Mouse (Mus musculus) testis, adult 2 months (tissue): ENCODE results near the gene Tmc6. TPM values are rescaled to one million over a fixed set of nuclear protein-coding genes. Genes with fewer than 3 reads are reported as not detected.

Source experiments
- H3K27ac ChIP-seq: fragments of 200-500 bp; 2 replicates; pipeline ENCODE4 v1.5.1; 2012; ENCODE audit warnings: low read depth, low read length; ENCODE audit not compliant: control insufficient read depth, insufficient read depth
- H3K27me3 ChIP-seq: fragments of 200-500 bp; 2 replicates; pipeline ENCODE4 v1.6.1; 2012; ENCODE audit warnings: mild to moderate bottlenecking, low read length, moderate library complexity; ENCODE audit not compliant: control insufficient read depth, insufficient read depth
- H3K36me3 ChIP-seq: fragments of 200-500 bp; 2 replicates; pipeline ENCODE4 v1.6.1; 2012; ENCODE audit warnings: mild to moderate bottlenecking, low read length; ENCODE audit not compliant: control insufficient read depth, insufficient read depth
- H3K4me1 ChIP-seq: fragments of 200-500 bp; 2 replicates; pipeline ENCODE4 v1.6.1; 2012; ENCODE audit warnings: low read length; ENCODE audit not compliant: control insufficient read depth, insufficient read depth
- H3K4me3 ChIP-seq: fragments of 200-500 bp; 2 replicates; pipeline ENCODE4 v1.5.1; 2012; ENCODE audit warnings: low read depth, mild to moderate bottlenecking, low read length, moderate library complexity, mixed read lengths; ENCODE audit not compliant: control insufficient read depth
- CTCF ChIP-seq: fragments of 200-500 bp; IDR thresholded peaks from 2 replicates; pipeline ENCODE4 v1.5.1; 2012; ENCODE audit warnings: low read depth, mild to moderate bottlenecking, inconsistent platforms, low read length, moderate library complexity; ENCODE audit not compliant: control insufficient read depth, insufficient read depth, insufficient replicate concordance
- POLR2A ChIP-seq: fragments of 200-500 bp; IDR thresholded peaks from 2 replicates; pipeline ENCODE4 v1.6.1; 2012; ENCODE audit warnings: low read depth, mild to moderate bottlenecking, inconsistent platforms, low read length, moderate library complexity; ENCODE audit not compliant: control insufficient read depth
- polyA plus RNA-seq: library from polyadenylated mRNA; depleted of rRNA; stranded (reverse); fragments of >200 nt; gene quantifications from 2 replicates; pipeline ENCODE4 v1.2.3, GENCODE M21; 2012

Gene Tmc6
- polyA plus RNA-seq, 1 experiment, result 9.7 TPM

DNA sequence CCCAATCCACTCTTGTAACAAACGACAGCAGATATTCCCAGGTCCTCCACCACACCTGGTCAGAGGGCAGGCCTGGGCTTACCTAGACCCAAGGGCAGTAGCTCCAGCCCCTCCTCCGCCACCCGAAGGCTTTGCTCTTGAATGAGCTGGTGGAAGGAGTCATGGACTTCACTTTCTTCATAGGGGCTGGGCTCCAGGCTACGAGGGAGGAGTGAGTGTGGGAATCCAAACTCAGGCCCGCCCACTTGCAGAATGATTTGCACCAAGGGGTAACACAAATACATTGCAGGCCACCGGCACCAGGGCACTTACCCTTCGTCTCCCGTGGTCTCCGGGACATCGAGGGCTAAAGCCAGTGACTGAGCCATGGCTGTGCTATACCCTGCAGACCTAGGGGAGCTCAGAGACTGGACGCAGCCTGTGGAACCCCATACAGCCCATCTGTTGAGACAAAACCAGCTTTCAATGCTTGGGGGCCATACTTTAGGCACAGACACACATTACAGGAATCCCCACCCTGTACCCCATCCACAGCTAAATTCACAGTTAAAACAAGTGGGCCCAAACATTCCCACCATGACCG, 3.1 kb downstream of the Tmc6 start:
- TF ChIP-seq POLR2A, result no peak
- TF ChIP-seq CTCF, result no peak
- Histone ChIP-seq H3K36me3 (no peaks in the 10 kb centered on the region), H3K27ac (peak overlapping the region; percentile 88), H3K27me3 (no peaks in the 10 kb centered on the region), H3K4me3 (peak overlapping the region; percentile 76), H3K4me1 (peaks cover 29% of the 10 kb centered on the region)

DNA sequence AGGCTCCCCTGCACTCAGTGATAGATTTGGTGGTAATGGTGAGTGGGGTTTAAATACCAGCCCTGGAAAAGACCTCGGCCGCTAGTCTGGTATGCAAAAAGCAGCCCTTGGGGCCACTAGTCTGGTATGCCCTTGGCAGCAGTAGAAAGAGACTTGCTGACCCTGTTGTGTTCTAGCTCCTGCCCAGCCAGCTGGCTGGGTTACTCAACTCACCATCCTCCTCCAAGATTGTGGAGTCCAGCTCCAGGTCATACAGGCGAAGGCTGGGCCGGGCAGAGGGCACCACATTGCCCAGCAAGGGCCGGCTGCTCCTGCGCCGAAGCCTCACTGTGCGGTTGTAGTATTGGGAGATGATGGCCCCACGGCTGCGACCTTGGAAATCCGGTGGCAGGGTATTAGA, 4.0 kb downstream of the Tmc6 start:
- Histone ChIP-seq H3K27me3 (no peaks in the 10 kb centered on the region), H3K27ac (no peak overlapping the region), H3K4me3 (no peak overlapping the region), H3K36me3 (no peaks in the 10 kb centered on the region), H3K4me1 (peaks cover 33% of the 10 kb centered on the region)
- no peak for TF ChIP-seq POLR2A
- no peak for TF ChIP-seq CTCF

DNA sequence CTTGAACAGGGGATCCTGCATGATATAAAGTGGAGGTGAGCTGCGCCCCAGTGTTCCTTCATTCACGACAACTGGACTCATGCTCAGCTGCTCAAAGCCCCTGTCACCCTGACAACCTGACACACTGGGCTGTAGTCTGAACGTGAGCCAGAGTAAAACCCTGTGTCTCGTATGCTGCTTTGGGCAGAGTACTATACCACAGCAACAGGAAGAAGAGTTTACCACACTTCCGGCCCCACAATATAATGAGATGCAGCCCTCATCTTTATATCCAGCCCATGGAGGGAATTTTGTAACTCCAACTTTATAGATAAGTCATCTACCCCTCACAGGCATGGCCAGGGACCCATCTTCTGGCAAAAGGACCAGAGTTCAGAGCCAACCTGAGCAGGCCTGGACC, 4.9 kb downstream of the Tmc6 start:
- Histone ChIP-seq H3K36me3 (no peaks in the 10 kb centered on the region), H3K4me3 (no peak overlapping the region), H3K4me1 (peaks cover 36% of the 10 kb centered on the region), H3K27me3 (no peaks in the 10 kb centered on the region), H3K27ac (no peak overlapping the region)
- TF ChIP-seq POLR2A (no peak), CTCF (no peak)

DNA sequence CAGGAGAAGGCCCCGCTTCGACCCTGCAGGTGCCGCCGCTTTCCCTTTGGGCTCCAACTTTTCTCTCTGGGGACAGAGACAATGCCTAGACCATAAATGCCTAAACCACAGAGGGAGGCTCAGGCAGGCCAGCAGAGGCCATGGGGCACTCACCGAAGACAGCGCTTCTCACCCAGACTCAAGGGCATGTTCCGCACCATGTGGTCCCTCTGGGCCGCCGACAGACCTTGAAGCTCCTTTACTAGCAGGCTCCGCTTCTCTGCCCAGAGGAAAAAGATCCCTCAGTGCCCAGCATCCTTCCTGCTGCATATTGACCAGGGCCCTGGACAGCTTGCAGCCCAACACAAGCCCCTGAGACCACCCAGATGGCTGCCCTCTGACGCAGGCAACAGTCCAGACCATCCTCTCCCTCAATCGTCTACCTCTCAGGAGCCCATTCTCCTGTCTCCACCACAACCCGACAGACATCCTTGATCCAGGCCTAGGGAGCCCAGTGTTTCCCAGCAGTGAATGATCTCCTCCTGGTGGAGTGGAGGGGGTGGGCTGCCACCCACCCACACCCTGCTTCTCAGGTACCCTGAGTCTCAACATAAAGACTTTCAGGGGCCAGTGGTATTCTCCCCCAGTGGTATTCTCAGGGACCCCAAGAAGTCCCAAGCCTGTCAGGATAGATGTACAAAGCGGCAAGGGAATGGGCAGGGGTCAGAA, 5.8 kb downstream of the Tmc6 start:
- H3K27ac ChIP-seq, result no peak overlapping the region
- no peaks in the 10 kb centered on the region for H3K27me3 ChIP-seq
- no peak overlapping the region for H3K4me3 ChIP-seq
- peaks cover 33% of the 10 kb centered on the region for H3K4me1 ChIP-seq
- H3K36me3 ChIP-seq, result no peaks in the 10 kb centered on the region
- TF ChIP-seq POLR2A (no peak), CTCF (no peak)

DNA sequence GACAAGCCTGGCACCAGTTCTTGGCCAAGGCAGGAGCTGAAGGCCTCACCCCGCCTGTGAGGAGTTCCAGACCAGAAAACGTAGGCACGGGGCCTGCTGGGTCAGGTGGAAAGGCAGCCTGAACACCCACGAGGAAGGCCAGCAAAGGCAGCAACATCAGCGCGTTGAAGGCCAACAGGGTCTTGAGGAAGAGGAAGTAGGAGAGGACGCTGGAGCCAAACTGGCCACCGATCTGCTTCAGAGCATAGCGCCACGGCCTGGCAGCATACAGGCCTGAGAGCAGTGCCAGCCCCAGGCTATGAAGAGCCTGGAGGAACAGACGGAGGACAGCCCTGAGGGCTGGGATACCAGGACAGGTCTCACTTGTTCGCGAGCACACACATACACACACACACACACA, 6.5 kb downstream of the Tmc6 start:
- TF ChIP-seq POLR2A (no peak), CTCF (no peak)
- H3K27me3 ChIP-seq, result no peaks in the 10 kb centered on the region
- H3K27ac ChIP-seq, result no peak overlapping the region
- no peaks in the 10 kb centered on the region for H3K36me3 ChIP-seq
- H3K4me3 ChIP-seq, result no peak overlapping the region
- H3K4me1 ChIP-seq, result peaks cover 27% of the 10 kb centered on the region

DNA sequence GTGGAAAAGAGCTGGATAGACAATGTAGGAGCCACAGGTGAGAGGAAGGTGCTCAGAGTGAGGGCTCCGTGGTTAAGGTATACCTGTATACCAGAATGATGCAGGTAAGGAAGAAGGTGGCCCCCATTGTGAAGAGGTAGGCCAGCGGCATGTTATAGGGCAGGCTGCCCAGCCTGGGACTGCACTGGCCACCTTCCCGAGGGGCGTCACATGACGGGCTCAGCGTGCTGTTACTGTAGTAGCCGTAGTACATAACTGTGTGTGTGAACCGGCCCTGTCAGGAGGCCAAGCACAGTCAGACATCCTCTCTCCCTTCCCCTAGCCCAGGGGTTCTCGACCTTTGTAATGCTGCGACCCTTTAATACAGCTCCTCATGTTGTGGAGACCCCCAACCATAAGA, 7.1 kb downstream of the Tmc6 start:
- H3K36me3 ChIP-seq, result no peaks in the 10 kb centered on the region
- no peak overlapping the region for H3K4me3 ChIP-seq
- no peak for TF ChIP-seq POLR2A
- TF ChIP-seq CTCF, result no peak
- peaks cover 22% of the 10 kb centered on the region for H3K4me1 ChIP-seq
- H3K27me3 ChIP-seq, result no peaks in the 10 kb centered on the region
- H3K27ac ChIP-seq, result no peak overlapping the region

DNA sequence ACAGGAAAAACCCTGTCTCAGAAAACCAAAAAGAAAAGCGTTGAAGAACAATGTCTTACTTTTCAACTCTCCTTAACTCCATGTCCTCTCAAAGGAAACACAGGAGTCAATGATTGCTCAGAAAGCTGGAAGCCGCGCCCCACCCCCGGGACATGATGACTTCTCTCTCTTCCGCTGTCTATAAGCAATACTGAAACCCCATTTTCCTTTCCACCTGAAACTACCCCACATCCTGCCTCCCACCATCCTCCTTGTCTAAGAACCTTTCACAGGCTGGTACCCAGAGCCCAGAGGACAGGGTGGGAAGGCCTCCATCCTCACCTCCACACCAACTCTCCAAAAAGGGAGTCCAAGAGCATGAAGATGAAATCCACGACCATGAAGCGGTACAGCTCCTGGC, 9.6 kb downstream of the Tmc6 start:
- no peak for TF ChIP-seq CTCF
- TF ChIP-seq POLR2A, result no peak
- Histone ChIP-seq H3K4me1 (peaks cover 7% of the 10 kb centered on the region), H3K27ac (no peak overlapping the region), H3K4me3 (no peak overlapping the region), H3K36me3 (no peaks in the 10 kb centered on the region), H3K27me3 (no peaks in the 10 kb centered on the region)
